Mouse (Mus musculus) embryonic facial prominence, embryonic 14.5 days (tissue): ENCODE data around the gene Carmil1. TPM values are rescaled to one million over a fixed set of nuclear protein-coding genes. Genes with fewer than 3 reads are reported as not detected.
A peak's percentile ranks its signal among the peaks of the same experiment; 100 is the strongest.

ENCODE experiments used
- ATAC-seq: fragments of 200-750 bp; cut with Nextera tagmentation; 2 replicates; pipeline ENCODE4 v1.8.0; 2017; ENCODE audit warnings: low read depth, moderate number of reproducible peaks, moderate TSS enrichment
- DNase-seq: peaks from one replicate; pipeline ENCODE4 v3.0.0-alpha.2; 2015; ENCODE audit warnings: low spot score
- H3K27ac ChIP-seq: fragments of 300-500 bp; sonication (generic); replicated peaks from 2 replicates; pipeline ENCODE4 v1.5.1; 2014; ENCODE audit warnings: low read depth, mild to moderate bottlenecking, low read length, moderate library complexity
- H3K27me3 ChIP-seq: fragments of 300-500 bp; sonication (generic); replicated peaks from 2 replicates; pipeline ENCODE4 v1.6.1; 2014; ENCODE audit warnings: low read length; ENCODE audit not compliant: control insufficient read depth, insufficient read depth
- H3K36me3 ChIP-seq: fragments of 300-500 bp; sonication (generic); 2 replicates; pipeline ENCODE4 v1.6.1; 2014; ENCODE audit warnings: low read length, mixed read lengths; ENCODE audit not compliant: control insufficient read depth, insufficient read depth
- H3K4me1 ChIP-seq: fragments of 300-500 bp; sonication (generic); 2 replicates; pipeline ENCODE4 v1.6.1; 2014; ENCODE audit warnings: antibody characterized with exemption, low read length; ENCODE audit not compliant: control insufficient read depth, insufficient read depth
- H3K4me2 ChIP-seq: fragments of 300-500 bp; sonication (generic); 2 replicates; pipeline ENCODE4 v1.6.1; 2014; ENCODE audit warnings: low read depth, mild to moderate bottlenecking, low read length, moderate library complexity, mixed read lengths
- H3K4me3 ChIP-seq: fragments of 300-500 bp; sonication (generic); 2 replicates; pipeline ENCODE4 v1.5.1; 2014; ENCODE audit warnings: low read depth, mild to moderate bottlenecking, low read length
- H3K9ac ChIP-seq: fragments of 300-500 bp; sonication (generic); 2 replicates; pipeline ENCODE4 v1.6.1; 2014; ENCODE audit warnings: low read depth, mild to moderate bottlenecking, low read length, moderate library complexity, mixed read lengths
- H3K9me3 ChIP-seq: fragments of 300-500 bp; sonication (generic); 2 replicates; pipeline ENCODE4 v1.6.1; 2016; ENCODE audit warnings: low read length; ENCODE audit not compliant: control insufficient read depth
- WGBS: fragments of 180-500 bp; shearing (Covaris S2); extraction: QIAGEN DNeasy Blood & Tissue Kit; methylation state at CpG from one replicate; pipeline ENCODE4 v1.1.7; 2014; 5-methylcytosine and 5-hydroxymethylcytosine counted together
- polyA plus RNA-seq: library from polyadenylated mRNA; unstranded; fragments of >200 nt; fragmentation: Nextera tagmentation; extraction: Ambion mirVana; gene quantifications from 2 replicates; pipeline ENCODE4 v1.2.1, GENCODE M21; 2014

Carmil1 gene
- polyA plus RNA-seq, 1 experiment from 2014 or later: 31.3 TPM

DNA sequence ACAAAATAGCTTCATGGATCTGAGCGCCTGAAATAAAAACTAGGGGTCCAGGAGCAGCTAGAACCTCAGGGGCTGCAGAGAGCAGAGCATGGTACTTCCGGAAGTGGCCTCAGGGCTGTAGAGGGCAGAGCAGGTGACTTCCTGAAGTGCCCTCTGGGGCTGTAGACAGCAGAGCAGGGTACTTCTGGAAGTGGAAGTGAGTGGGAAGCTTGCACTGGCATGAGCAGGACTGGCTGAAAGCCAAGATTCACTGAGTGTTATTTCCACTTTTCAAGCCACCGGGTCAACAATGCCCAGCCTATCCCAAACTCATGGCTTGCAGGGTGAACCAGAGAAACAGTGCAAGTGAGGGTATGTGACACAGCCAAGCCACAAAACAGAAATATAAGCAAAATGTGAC is 243.1 kb downstream of the Carmil1 start:
- WGBS: 73% methylated on average over 3 of the region's 3 CpGs
- H3K4me1 ChIP-seq: no peaks in the 10 kb centered on the region
- no peak overlapping the region for H3K27ac ChIP-seq
- H3K27me3 ChIP-seq: no peaks in the 10 kb centered on the region
- H3K9ac ChIP-seq: no peak overlapping the region
- H3K9me3 ChIP-seq: no peaks in the 10 kb centered on the region
- no peak overlapping the region for H3K4me3 ChIP-seq
- peaks cover 18% of the 10 kb centered on the region; the same call in 1 of the 2 replicates for H3K36me3 ChIP-seq
- no peak overlapping the region for H3K4me2 ChIP-seq
- DNase-seq (no peak), ATAC-seq (no peak)

GRCm38 (mm10) chr13:24036150-24036549 is 244.4 kb downstream of the Carmil1 start:
- Histone ChIP-seq H3K4me2 (no peak overlapping the region), H3K9me3 (no peaks in the 10 kb centered on the region), H3K36me3 (peaks cover 9% of the 10 kb centered on the region; the same call in 1 of the 2 replicates), H3K9ac (no peak overlapping the region), H3K27ac (no peak overlapping the region), H3K4me1 (no peaks in the 10 kb centered on the region), H3K4me3 (no peak overlapping the region), H3K27me3 (no peaks in the 10 kb centered on the region)
- ATAC-seq (no peak), DNase-seq (no peak)
- 74% methylated on average over 18 of the region's 18 CpGs for WGBS

- H3K36me3 ChIP-seq: peaks cover 5% of the 10 kb centered on the region; the same call in 1 of the 2 replicates
- peak; percentile 65 for DNase-seq
- no peak overlapping the region for H3K9ac ChIP-seq
- no peaks in the 10 kb centered on the region for H3K27me3 ChIP-seq
- ATAC-seq: no peak
- 46% methylated on average over 5 of the region's 5 CpGs for WGBS
- no peaks in the 10 kb centered on the region for H3K9me3 ChIP-seq
- H3K4me1 ChIP-seq: no peaks in the 10 kb centered on the region
- no peak overlapping the region for H3K4me2 ChIP-seq
- no peak overlapping the region for H3K27ac ChIP-seq
- no peak overlapping the region for H3K4me3 ChIP-seq
Measured at GRCm38 (mm10) chr13:24027191-24028170, 253.1 kb downstream of the Carmil1 start.

DNA sequence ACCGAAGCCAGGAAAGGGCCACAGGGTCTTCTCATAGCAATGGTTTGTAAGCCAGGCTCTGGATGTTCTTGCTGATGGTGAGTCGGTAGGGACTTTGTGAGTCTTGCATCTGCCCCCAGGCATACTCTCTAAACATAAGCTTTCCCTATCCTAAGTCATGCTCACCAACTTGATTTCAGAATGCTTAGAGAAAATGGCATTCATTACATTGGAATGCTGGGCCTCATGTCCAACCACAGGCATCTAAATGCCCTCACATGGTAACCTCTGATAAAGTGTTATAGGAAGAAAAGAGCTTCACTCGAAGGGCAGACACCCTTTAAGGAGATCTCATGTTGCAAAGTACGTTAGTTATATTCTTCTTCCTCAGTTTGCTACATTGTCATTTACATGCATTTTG is 262.1 kb downstream of the Carmil1 start:
- H3K9me3 ChIP-seq: no peaks in the 10 kb centered on the region
- H3K4me1 ChIP-seq: no peaks in the 10 kb centered on the region
- DNase-seq: no peak
- no peak for ATAC-seq
- 69% methylated on average over 4 of the region's 4 CpGs for WGBS
- H3K27me3 ChIP-seq: no peaks in the 10 kb centered on the region
- H3K9ac ChIP-seq: no peak overlapping the region
- no peak overlapping the region for H3K4me3 ChIP-seq
- no peak overlapping the region for H3K4me2 ChIP-seq
- no peak overlapping the region for H3K27ac ChIP-seq
- H3K36me3 ChIP-seq: no peaks in the 10 kb centered on the region; the same call in 1 of the 2 replicates

GRCm38 (mm10) chr13:24005528-24005927 is 275.1 kb downstream of the Carmil1 start:
- no peak overlapping the region for H3K4me2 ChIP-seq
- H3K27ac ChIP-seq: no peak overlapping the region
- no peaks in the 10 kb centered on the region for H3K4me1 ChIP-seq
- no peak overlapping the region for H3K9ac ChIP-seq
- no peak overlapping the region for H3K4me3 ChIP-seq
- 83% methylated on average over 2 of the region's 2 CpGs for WGBS
- H3K36me3 ChIP-seq: peaks cover 4% of the 10 kb centered on the region; the same call in 1 of the 2 replicates
- H3K9me3 ChIP-seq: no peaks in the 10 kb centered on the region
- no peaks in the 10 kb centered on the region for H3K27me3 ChIP-seq
- no peak for DNase-seq
- no peak for ATAC-seq

DNA sequence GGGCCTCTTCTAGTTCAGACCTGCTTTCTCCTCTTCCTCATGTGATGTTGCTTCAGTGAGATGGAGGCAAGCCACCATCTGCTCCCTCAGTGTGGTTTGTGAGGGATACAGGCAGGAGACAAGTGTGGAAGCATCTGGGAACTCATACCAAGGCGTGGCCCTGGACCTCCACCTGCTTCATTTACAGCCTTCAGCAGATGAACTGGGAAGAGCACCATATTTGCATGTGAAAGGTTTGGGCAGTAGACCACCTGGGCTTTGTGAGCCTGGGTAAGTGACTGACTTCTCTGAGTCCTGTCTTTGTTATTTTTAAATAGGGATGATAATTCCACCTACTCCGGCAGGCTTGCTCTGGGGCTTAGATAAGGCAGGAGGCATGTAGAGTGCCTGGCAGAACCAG is 278.8 kb downstream of the Carmil1 start:
- H3K9ac ChIP-seq: no peak overlapping the region
- WGBS: 76% methylated on average over 2 of the region's 2 CpGs
- no peaks in the 10 kb centered on the region for H3K27me3 ChIP-seq
- DNase-seq: no peak
- no peaks in the 10 kb centered on the region for H3K9me3 ChIP-seq
- no peak for ATAC-seq
- H3K4me1 ChIP-seq: no peaks in the 10 kb centered on the region
- no peak overlapping the region for H3K27ac ChIP-seq
- no peak overlapping the region for H3K4me2 ChIP-seq
- no peak overlapping the region for H3K4me3 ChIP-seq
- H3K36me3 ChIP-seq: no peaks in the 10 kb centered on the region

DNA sequence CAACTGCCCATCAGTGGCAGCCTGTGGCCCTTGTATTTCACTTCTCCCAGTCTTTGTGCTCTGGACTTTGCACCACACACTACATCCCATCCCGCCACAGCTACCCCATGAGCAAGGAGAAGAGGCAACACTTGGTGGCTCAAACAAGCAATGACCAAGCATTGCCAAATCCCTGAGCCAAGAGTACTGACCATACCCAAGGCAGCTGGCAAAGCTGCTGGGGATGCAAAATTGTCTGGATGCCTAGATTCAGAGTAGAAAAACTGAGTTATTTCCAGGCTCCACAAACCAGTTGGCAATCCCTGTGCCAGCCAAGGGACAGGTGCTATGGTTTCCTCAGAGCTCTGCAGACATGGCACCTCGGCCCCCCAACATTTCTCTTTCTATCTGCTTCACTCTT is 279.5 kb downstream of the Carmil1 start:
- Histone ChIP-seq H3K4me3 (no peak overlapping the region), H3K27me3 (no peaks in the 10 kb centered on the region), H3K9me3 (no peaks in the 10 kb centered on the region), H3K36me3 (no peaks in the 10 kb centered on the region), H3K27ac (no peak overlapping the region), H3K9ac (no peak overlapping the region), H3K4me1 (no peaks in the 10 kb centered on the region), H3K4me2 (no peak overlapping the region)
- DNase-seq (no peak), ATAC-seq (no peak)
- WGBS: 93% methylated on average over 2 of the region's 2 CpGs

GRCm38 (mm10) chr13:23998826-23999225 is 281.8 kb downstream of the Carmil1 start:
- Histone ChIP-seq H3K4me2 (no peak overlapping the region), H3K9me3 (no peaks in the 10 kb centered on the region), H3K27me3 (peaks cover 5% of the 10 kb centered on the region; the same call in 1 of the 2 replicates), H3K9ac (no peak overlapping the region), H3K4me3 (no peak overlapping the region), H3K4me1 (no peaks in the 10 kb centered on the region), H3K27ac (no peak overlapping the region), H3K36me3 (no peaks in the 10 kb centered on the region)
- ATAC-seq (no peak), DNase-seq (no peak)
- WGBS: 75% methylated on average over 1 of the region's 2 CpGs

DNA sequence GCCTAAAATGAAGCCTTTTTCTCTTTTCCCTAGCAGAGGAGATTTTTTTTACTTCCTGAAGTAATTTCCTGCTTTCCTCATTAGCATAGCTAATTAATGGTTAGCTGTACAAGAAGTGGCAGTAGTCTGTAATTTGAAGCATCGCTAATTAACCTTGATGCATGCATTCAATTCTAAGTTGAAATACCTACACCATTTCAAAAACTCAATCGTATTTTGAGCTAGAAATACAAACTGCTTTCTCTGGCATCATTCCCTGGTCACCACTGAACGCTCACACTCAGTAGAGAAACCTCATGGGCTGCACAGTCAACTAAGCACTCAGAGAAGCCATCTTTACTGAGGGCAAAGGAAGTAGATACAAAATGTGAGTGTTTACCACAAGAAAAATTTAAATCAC is 285.8 kb downstream of the Carmil1 start:
- DNase-seq: no peak
- 59% methylated on average over 3 of the region's 3 CpGs for WGBS
- H3K9ac ChIP-seq: no peak overlapping the region

More for the DNA sequence above, 285.8 kb downstream of the Carmil1 start:
- Histone ChIP-seq H3K4me3 (no peak overlapping the region), H3K36me3 (no peaks in the 10 kb centered on the region), H3K9me3 (no peaks in the 10 kb centered on the region), H3K4me1 (no peaks in the 10 kb centered on the region), H3K4me2 (no peak overlapping the region), H3K27ac (no peak overlapping the region), H3K27me3 (peaks cover 27% of the 10 kb centered on the region)
- ATAC-seq: no peak
